Mouse (Mus musculus) heart, embryonic 11.5 days (tissue): ENCODE data around the gene Pnkp. TPM values are rescaled to one million over a fixed set of nuclear protein-coding genes. Genes with fewer than 3 reads are reported as not detected.

Experiments
- ATAC-seq: fragments of 200-750 bp; cut with Nextera tagmentation; replicated peaks from 2 replicates; pipeline ENCODE4 v1.8.0; 2017; ENCODE audit warnings: moderate library complexity; ENCODE audit not compliant: insufficient number of reproducible peaks, low FRiP score, low TSS enrichment
- H3K27ac ChIP-seq: fragments of 300-500 bp; sonication (generic); 2 replicates; pipeline ENCODE4 v1.5.1; 2014; ENCODE audit warnings: mild to moderate bottlenecking, low read depth, low read length
- H3K27me3 ChIP-seq: fragments of 300-500 bp; sonication (generic); 2 replicates; pipeline ENCODE4 v1.6.1; 2014; ENCODE audit warnings: mild to moderate bottlenecking, low read length, mixed read lengths; ENCODE audit not compliant: control insufficient read depth, insufficient read depth
- H3K36me3 ChIP-seq: fragments of 300-500 bp; sonication (generic); 2 replicates; pipeline ENCODE4 v1.6.1; 2014; ENCODE audit warnings: mild to moderate bottlenecking, low read length, moderate library complexity, mixed read lengths; ENCODE audit not compliant: control insufficient read depth, insufficient read depth
- H3K4me1 ChIP-seq: fragments of 300-500 bp; sonication (generic); 2 replicates; pipeline ENCODE4 v1.6.1; 2014; ENCODE audit warnings: low read length; ENCODE audit not compliant: control insufficient read depth, insufficient read depth
- H3K4me2 ChIP-seq: fragments of 300-500 bp; sonication (generic); 2 replicates; pipeline ENCODE4 v1.6.1; 2014; ENCODE audit warnings: mild to moderate bottlenecking, moderate library complexity
- H3K4me3 ChIP-seq: fragments of 300-500 bp; sonication (generic); 2 replicates; pipeline ENCODE4 v1.5.1; 2014; ENCODE audit warnings: low read depth, low read length
- H3K9ac ChIP-seq: fragments of 300-500 bp; sonication (generic); 2 replicates; pipeline ENCODE4 v1.6.1; 2014; ENCODE audit warnings: mild to moderate bottlenecking, low read depth, low read length, moderate library complexity
- H3K9me3 ChIP-seq: fragments of 300-500 bp; sonication (generic); replicated peaks from 2 replicates; pipeline ENCODE4 v1.6.1; 2016; ENCODE audit warnings: low read length; ENCODE audit not compliant: control insufficient read depth
- WGBS: fragments of 180-500 bp; shearing (Covaris S2); extraction: QIAGEN DNeasy Blood & Tissue Kit; methylation state at CpG from one replicate; pipeline ENCODE4 v1.1.7; 2014; ENCODE audit not compliant: insufficient replicate concordance; 5-methylcytosine and 5-hydroxymethylcytosine counted together
- polyA plus RNA-seq: library from polyadenylated mRNA; unstranded; fragments of >200 nt; fragmentation: Nextera tagmentation; extraction: Ambion mirVana; gene quantifications from 2 replicates; pipeline ENCODE4 v1.2.1, GENCODE M21; 2014

Gene Pnkp
- polyA plus RNA-seq, 1 experiment from 2014 or later: 18.9 TPM

DNA sequence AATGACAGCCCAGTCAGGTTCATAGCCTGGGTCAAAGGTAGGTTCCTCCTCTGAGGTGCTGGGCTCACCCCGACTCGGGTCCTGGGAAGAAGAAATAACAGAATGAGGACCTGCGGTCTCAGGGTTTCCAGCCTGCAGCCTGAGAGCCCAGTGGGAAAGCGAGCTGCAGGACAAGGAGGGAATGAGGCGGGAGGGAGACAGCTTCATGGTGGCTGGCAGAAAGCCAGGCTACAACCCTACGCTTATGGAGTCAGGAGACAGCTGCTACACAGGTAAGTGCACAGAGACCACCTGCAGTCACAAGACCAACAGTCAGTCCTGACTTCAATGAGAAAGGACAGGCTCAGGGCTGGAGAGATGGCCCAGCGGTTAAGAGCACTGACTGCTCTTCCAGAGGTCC is 10.1 kb upstream of the Pnkp start:
- no peaks in the 10 kb centered on the region for H3K9me3 ChIP-seq
- no peaks in the 10 kb centered on the region for H3K27me3 ChIP-seq
- no peak overlapping the region for H3K9ac ChIP-seq
- no peak overlapping the region for H3K4me3 ChIP-seq
- peaks cover 26% of the 10 kb centered on the region for H3K36me3 ChIP-seq
- peaks cover 14% of the 10 kb centered on the region for H3K4me1 ChIP-seq
- 92% methylated on average over 7 of the region's 7 CpGs for WGBS
- ATAC-seq: no peak
- H3K4me2 ChIP-seq: no peak overlapping the region
- no peak overlapping the region for H3K27ac ChIP-seq

DNA sequence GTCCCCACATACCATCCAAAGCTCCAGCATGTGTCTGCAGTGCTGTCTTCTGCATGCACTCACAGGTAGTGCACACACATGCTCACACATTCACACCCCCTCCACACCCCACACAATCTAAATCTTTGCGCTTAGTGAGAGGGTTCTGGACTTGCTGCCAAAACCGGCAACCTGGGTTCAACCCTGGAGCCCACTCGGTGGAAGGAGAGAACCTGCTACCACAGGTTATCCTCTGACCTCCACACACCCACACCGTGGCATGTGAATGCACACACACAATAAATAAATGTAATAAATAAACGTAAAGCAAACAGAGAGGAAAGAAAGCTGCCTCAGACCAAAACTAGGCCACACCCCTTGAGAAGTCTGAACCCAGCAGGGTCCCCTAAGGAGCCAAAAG is 9.2 kb upstream of the Pnkp start:
- Histone ChIP-seq H3K9ac (peak overlapping the region; percentile 6; the same call in 1 of the 2 replicates), H3K9me3 (no peaks in the 10 kb centered on the region), H3K27ac (no peak overlapping the region), H3K36me3 (peaks cover 21% of the 10 kb centered on the region), H3K4me1 (peaks cover 14% of the 10 kb centered on the region), H3K27me3 (no peaks in the 10 kb centered on the region), H3K4me3 (peak overlapping the region; percentile 87), H3K4me2 (peak overlapping the region; percentile 96)
- whole genome bisulfite sequencing: 76% methylated on average over 5 of the region's 5 CpGs
- ATAC-seq: no peak

GRCm38 (mm10) chr7:44848561-44849415 is 8.2 kb upstream of the Pnkp start, which contains the start of the genes Akt1s1 and Tbc1d17:
TSS of gene Akt1s1 (plus strand) at chr7:44848991.
TSS of gene Tbc1d17 (minus strand) at chr7:44849079.
- peaks cover 17% of the 10 kb centered on the region for H3K4me1 ChIP-seq
- H3K27ac ChIP-seq: peak within 1 kb of the TSS; percentile 97
- H3K9ac ChIP-seq: peak within 1 kb of the TSS; percentile 93
- peaks cover 19% of the 10 kb centered on the region for H3K36me3 ChIP-seq
- H3K27me3 ChIP-seq: no peaks in the 10 kb centered on the region
- peak within 1 kb of the TSS; percentile 87 for H3K4me3 ChIP-seq
- under 1% methylated on average over 54 of the region's 54 CpGs for WGBS
- peak within 1 kb of the TSS; percentile 96 for H3K4me2 ChIP-seq
- H3K9me3 ChIP-seq: no peaks in the 10 kb centered on the region
- ATAC-seq: peak; percentile 81

DNA sequence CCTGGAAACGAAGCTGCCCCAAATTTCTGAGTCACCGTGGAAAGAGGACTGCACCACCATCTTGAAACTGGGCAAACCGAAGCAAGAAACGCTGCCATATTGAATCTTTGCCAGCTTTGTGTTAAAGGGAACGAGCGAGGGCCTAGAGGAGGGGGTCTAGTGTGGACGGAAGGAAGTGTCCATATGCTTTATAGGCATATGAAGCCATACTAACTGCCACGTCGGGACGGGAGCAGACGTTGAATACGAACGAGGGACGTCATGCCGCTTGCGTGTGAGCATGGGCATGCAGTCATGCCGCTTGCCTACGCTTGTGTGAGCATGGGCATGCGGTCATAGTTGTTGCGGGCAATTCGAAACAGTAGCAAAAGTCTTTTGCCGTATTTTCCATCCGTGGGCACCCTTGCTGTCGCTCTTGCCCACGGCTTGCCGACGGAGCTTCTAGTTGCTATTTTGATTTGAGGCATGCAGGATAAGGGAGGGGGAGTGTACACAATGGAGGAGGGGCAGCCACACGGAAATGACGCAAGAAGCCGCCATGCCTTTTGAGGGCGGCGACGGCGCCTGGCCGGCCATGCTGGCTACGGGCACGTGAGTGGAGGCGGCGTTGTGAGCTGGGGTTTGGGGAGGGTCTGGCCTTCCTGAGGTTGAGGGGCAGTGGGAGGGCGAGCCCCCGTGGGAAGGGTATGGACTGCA is 7.4 kb upstream of the Pnkp start:
- Histone ChIP-seq H3K4me1 (peaks cover 23% of the 10 kb centered on the region), H3K9ac (peak overlapping the region; percentile 93), H3K27me3 (no peaks in the 10 kb centered on the region), H3K4me3 (peak overlapping the region; percentile 87), H3K36me3 (peaks cover 13% of the 10 kb centered on the region; the same call in 1 of the 2 replicates), H3K9me3 (no peaks in the 10 kb centered on the region), H3K4me2 (peak overlapping the region; percentile 96), H3K27ac (peak overlapping the region; percentile 97)
- WGBS: under 1% methylated on average over 41 of the region's 41 CpGs
- ATAC-seq: peak; percentile 67

DNA sequence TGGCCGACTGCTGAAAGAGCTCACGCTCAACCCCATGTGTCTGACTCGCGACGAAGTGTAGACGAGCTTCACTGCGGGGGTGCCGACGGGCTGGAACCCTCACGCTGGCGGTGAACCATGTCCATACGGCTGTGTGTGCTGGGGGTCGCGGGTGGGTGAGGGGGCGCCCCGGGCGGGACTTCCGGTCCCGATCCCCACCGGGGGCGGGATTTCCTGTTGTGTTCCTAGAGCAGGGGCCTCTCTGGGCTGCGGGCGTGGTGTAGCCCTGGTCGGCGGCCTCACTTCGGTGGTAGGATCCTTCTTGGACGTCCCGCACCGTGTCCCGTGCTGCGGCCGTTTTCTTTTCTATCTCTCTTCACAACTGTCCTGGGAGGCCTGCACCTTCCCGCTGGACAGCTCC is 6.8 kb upstream of the Pnkp start:
- peak overlapping the region; percentile 93 for H3K9ac ChIP-seq
- peak overlapping the region; percentile 97 for H3K27ac ChIP-seq
- H3K4me3 ChIP-seq: peak overlapping the region; percentile 87
- ATAC-seq: peak; percentile 32; the same call in 1 of the 2 replicates
- H3K27me3 ChIP-seq: no peaks in the 10 kb centered on the region
- no peaks in the 10 kb centered on the region for H3K9me3 ChIP-seq
- H3K4me1 ChIP-seq: peaks cover 27% of the 10 kb centered on the region
- H3K36me3 ChIP-seq: peaks cover 11% of the 10 kb centered on the region; the same call in 1 of the 2 replicates
- H3K4me2 ChIP-seq: peak overlapping the region; percentile 96
- 0% methylated on average over 32 of the region's 33 CpGs for WGBS

DNA sequence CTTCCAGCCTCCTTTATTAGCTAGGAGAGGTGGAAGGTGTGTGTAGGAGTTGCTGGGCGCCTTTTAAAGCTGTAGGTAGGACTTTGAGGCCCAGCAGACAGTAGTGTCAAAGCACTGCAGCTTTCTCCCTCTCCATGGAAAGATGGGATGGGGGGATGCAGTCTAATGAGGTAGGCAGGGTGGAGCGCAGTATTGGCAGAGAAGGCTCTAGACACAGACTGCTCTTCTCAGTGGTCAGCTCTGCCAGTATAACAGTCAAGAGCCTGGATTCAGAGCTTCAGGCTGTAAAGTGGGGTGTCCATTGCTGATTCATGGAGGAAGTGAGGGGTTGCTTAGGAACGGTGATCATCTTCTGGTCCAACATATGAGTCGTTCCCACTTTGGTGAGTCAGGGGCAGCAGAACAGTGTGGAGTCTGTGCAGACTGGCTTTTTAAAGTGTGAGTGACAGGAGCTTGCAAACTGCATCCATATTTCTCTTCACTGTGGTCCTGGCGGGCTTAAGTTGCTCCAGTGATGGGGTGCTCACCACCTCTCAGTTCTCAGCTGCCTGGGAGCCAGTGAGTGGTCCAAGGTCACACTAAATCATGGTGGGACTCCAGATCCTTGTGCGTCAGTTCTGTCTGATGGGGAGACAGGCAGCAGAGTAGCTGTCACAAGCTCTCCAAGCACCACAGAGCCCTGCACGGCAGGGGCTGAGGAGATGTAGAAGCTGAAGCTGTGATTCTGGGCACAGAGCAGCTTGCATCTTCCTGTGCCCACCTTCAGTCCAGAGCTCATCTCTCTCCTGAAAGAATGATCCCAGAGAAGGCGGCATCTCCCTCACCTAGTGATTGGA is 5.9 kb upstream of the Pnkp start:
- H3K27ac ChIP-seq: peak overlapping the region; percentile 97
- peaks cover 29% of the 10 kb centered on the region for H3K4me1 ChIP-seq
- no peaks in the 10 kb centered on the region for H3K27me3 ChIP-seq
- peak overlapping the region; percentile 96 for H3K4me2 ChIP-seq
- peaks cover 6% of the 10 kb centered on the region; the same call in 1 of the 2 replicates for H3K36me3 ChIP-seq
- no peak for ATAC-seq
- H3K9me3 ChIP-seq: no peaks in the 10 kb centered on the region
- H3K4me3 ChIP-seq: peak overlapping the region; percentile 87
- WGBS: 74% methylated on average over 8 of the region's 8 CpGs
- H3K9ac ChIP-seq: peak overlapping the region; percentile 93

DNA sequence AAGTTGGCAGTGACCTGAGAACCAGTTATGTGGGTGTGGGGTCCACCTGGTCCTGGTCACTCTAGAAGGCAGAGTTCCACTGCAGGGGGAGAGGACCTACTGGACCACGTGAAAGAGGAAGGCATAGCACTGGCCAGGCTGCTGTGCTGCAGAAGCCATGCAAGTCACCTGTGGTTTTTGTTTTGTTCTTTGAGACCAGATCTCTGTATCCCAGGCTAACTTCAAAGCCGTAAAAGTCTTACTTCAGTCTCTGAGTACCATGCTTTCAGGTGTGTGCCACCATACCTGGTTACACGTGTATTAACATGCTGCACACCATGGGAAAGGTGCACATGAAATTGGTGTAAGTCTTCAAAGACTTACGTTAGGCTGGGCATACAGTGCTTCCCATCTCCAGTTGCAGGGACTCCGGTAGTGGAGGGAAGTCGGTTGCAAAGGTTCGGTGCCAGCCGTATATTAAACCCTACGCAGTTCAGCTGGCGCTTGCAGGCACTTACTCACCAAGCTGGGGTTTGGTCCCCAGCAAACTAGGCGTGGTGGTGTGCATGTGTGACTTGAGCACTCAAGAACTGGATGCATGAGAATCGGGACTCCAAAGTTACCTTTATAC is 5.2 kb upstream of the Pnkp start:
- Histone ChIP-seq H3K4me3 (0 out of 2 replicates have a peak overlapping the region, but pooled peaks have one; percentile 5), H3K9ac (no peak overlapping the region), H3K4me1 (peaks cover 32% of the 10 kb centered on the region), H3K4me2 (no peak overlapping the region), H3K27me3 (no peaks in the 10 kb centered on the region), H3K27ac (0 out of 2 replicates have a peak overlapping the region, but pooled peaks have one; percentile 10), H3K36me3 (peaks cover 4% of the 10 kb centered on the region; the same call in 1 of the 2 replicates), H3K9me3 (no peaks in the 10 kb centered on the region)
- no peak for ATAC-seq
- 92% methylated on average over 12 of the region's 12 CpGs for WGBS
